Mouse (Mus musculus) layer of hippocampus, adult 9-11 months (tissue): Measurements from ENCODE around the gene Cenph.
"Not testable (repeated sequence)": the region's sequence is repeated elsewhere in the genome, so short reads cannot be mapped to it uniquely, and the experiment has no call there.

Experiments
- DNase-seq: peaks from one replicate; pipeline ENCODE4 v3.0.0; 2022

Gene Cenph

GRCm38 (mm10) chr13:100744036-100744744, 31.5 kb downstream of the Cenph start, which contains the start of gene Mrps36:
Gene Mrps36, minus strand, starts transcription at chr13:100744659.
- DNase-seq, result peak; percentile 96

GRCm38 (mm10) chr13:100743346-100744035, 32.2 kb downstream of the Cenph start:
- DNase-seq, result no peak

GRCm38 (mm10) chr13:100742831-100743230, 32.9 kb downstream of the Cenph start:
- DNase-seq, result no peak

DNA sequence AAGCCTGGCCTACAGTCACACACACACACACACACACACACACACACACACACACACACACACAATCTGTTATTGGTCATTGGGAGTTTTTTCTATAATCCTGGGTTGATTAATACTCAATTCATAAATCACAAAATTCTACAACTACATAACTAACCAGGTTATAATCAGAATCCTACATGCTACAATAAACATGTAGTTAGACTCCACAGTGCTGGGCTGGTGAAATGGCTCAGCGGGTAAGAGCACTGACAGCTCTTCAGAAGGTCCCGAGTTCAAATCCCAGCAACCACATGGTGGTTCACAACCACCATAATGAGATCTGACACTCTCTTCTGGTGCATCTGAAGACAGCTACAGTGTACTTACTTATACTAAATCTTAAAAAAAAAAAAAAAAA, 42.9 kb downstream of the Cenph start:
- no peak for DNase-seq

- not testable (repeated sequence) for DNase-seq
Measured at GRCm38 (mm10) chr13:100731462-100732046, 44.1 kb downstream of the Cenph start.

DNA sequence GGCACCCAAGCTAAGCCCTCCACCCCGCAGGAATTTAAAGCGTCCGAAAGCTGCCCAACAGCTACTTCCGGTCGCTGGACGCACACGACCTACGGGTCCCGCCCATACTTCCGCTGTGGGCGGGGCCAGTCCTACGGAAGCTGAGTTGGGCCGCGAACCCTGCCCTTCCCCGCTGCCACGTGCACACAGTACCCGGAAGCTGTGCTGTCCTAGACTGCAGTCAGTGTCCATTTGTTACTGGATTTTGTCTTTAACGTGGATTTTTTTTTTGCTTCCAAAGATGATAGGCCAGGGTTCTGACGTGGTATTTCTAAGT, 44.9 kb downstream of the Cenph start, which contains the start of gene Cdk7:
Cdk7 (minus strand) TSS at position 79 of the 316 bp plus-strand sequence.
- DNase-seq, result peak; percentile 93

- no peak for DNase-seq
Measured at GRCm38 (mm10) chr13:100730153-100730860, 45.4 kb downstream of the Cenph start.

- DNase-seq, result not testable (repeated sequence)
Measured at GRCm38 (mm10) chr13:100728530-100728929, 47.2 kb downstream of the Cenph start.

- no peak for DNase-seq
Measured at GRCm38 (mm10) chr13:100728086-100728485, 47.6 kb downstream of the Cenph start.

DNA sequence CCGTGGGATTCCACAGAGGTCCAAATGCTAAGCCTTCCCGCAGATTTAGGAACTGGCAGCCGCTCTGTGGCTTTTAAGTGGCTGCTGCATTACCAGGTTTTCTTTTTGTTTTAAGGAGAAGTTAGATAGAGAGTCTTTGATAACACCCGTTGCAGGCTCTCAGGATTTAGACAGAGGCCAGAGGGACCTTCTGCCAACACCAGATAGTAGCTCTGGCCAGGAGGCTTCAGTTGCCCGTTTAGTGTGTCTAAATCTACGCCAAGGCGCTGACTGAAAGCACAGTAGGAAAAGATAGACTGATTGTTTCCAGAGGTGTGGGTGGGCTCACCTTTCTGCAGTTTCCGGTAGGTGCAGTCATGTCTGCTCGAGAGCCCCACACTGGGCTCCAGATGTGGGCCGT, 50.5 kb downstream of the Cenph start:
- no peak for DNase-seq

- no peak for DNase-seq
Measured at GRCm38 (mm10) chr13:100724051-100724754, 51.5 kb downstream of the Cenph start.

GRCm38 (mm10) chr13:100721656-100722055, 54.0 kb downstream of the Cenph start:
- no peak for DNase-seq

GRCm38 (mm10) chr13:100715467-100715866, 60.2 kb downstream of the Cenph start:
- no peak for DNase-seq
